Mouse (Mus musculus) hematopoietic multipotent progenitor cell, adult 10-12 weeks (in vitro differentiated cells): Measurements from ENCODE around the gene Pde1b. TPM values are rescaled to one million over a fixed set of nuclear protein-coding genes. Genes with fewer than 3 reads are reported as not detected.

Source experiments
- polyA plus RNA-seq: library from polyadenylated mRNA; stranded (reverse); fragments of >175 nt; gene quantifications from 2 replicates; pipeline ENCODE4 v1.2.3, GENCODE M21; 2012; ENCODE audit warnings: low replicate concordance

Pde1b gene
- polyA plus RNA-seq = 26.6 and 53.7 TPM in 2 replicates

GRCm38 (mm10) chr15:103502435-103503250 lies at the start of gene Pde1b:
Gene Pde1b, plus strand, starts transcription at chr15:103503034.

GRCm38 (mm10) chr15:103453551-103454218 lies 49.1 kb upstream of the Pde1b start, which contains the start of gene Nckap1l:
Gene Nckap1l, plus strand, starts transcription at chr15:103453794.

DNA sequence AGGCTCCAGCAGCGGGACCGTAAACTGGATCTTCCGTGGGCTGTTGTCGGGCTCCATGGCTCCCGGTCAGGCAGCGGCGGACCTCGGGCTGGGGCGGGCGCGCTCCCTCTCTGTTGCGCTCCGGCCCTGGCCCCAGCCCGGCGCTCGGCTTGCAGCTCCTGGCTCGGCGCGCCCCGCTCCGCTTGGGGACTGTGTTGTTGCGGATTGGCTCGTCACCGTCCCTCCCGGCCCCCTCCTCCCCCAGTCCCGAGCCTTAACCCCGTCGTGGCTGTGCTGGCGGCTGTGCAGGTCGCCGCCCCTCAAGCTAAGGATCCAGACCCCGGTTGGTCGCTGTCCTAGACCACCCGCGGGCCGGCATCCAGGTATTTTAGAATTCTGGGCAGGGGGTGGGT lies 35.0 kb downstream of the Pde1b start, which contains the start of gene Ppp1r1a:
TSS of gene Ppp1r1a (minus strand) at position 182 of the 392 bp plus-strand sequence.

GRCm38 (mm10) chr15:103564981-103565380 lies 62.1 kb downstream of the Pde1b start, which contains the start of gene Glycam1:
Gene Glycam1, minus strand, starts transcription at chr15:103565081.

Other genes starting within 250 kb of the Pde1b start
- 24.0 and 33.2 TPM in 2 replicates for gene Nfe2, start 244.6 kb upstream of the Pde1b start, polyA plus RNA-seq
- 13.2 and 36.2 TPM in 2 replicates for gene Copz1, start 230.3 kb upstream of the Pde1b start, polyA plus RNA-seq
- 0.13 and 0.15 TPM in 2 replicates for gene Gpr84, start 192.4 kb upstream of the Pde1b start, polyA plus RNA-seq
- gene Zfp385a, start 162.9 kb upstream of the Pde1b start, polyA plus RNA-seq = 180 and 361 TPM in 2 replicates
- 5.0 and 8.0 TPM in 2 replicates for gene Itga5, start 136.3 kb upstream of the Pde1b start, polyA plus RNA-seq
- gene Gtsf1, start 72.6 kb upstream of the Pde1b start, polyA plus RNA-seq = not detected in 2 replicates
- gene Gtsf2, start 54.6 kb upstream of the Pde1b start, polyA plus RNA-seq = not detected in 2 replicates
- 24.4 and 46.7 TPM in 2 replicates for gene Nckap1l, start 49.2 kb upstream of the Pde1b start, polyA plus RNA-seq
- 0.21 TPM in 1 of 2 replicates, not detected in the other for gene Ppp1r1a, start 35.0 kb downstream of the Pde1b start, polyA plus RNA-seq
- not detected in 2 replicates for gene Glycam1, start 62.0 kb downstream of the Pde1b start, polyA plus RNA-seq